Mouse (Mus musculus) lung, postnatal 0 days (tissue): Measurements from ENCODE around the gene Arid3a. TPM values are rescaled to one million over a fixed set of nuclear protein-coding genes. Genes with fewer than 3 reads are reported as not detected.
A peak's percentile ranks its signal among the peaks of the same experiment; 100 is the strongest.

ENCODE experiments used
- ATAC-seq: fragments of 200-750 bp; cut with Nextera tagmentation; 2 replicates; pipeline ENCODE4 v1.8.0; 2017; ENCODE audit warnings: moderate library complexity
- DNase-seq: peaks from one replicate; pipeline ENCODE4 v3.0.0-alpha.2; 2016; ENCODE audit warnings: low spot score
- H3K27ac ChIP-seq: fragments of 300-500 bp; sonication (generic); 2 replicates; pipeline ENCODE4 v1.5.1; 2014; ENCODE audit warnings: antibody characterized with exemption, mild to moderate bottlenecking, low read length, mixed read lengths
- H3K27me3 ChIP-seq: fragments of 300-500 bp; sonication (generic); replicated peaks from 2 replicates; pipeline ENCODE4 v1.6.1; 2014; ENCODE audit warnings: low read length, mixed read lengths; ENCODE audit not compliant: insufficient read depth
- H3K36me3 ChIP-seq: fragments of 300-500 bp; sonication (generic); 2 replicates; pipeline ENCODE4 v1.6.1; 2014; ENCODE audit warnings: low read length, mixed read lengths; ENCODE audit not compliant: insufficient read depth
- H3K4me1 ChIP-seq: fragments of 300-500 bp; sonication (generic); 2 replicates; pipeline ENCODE4 v1.6.1; 2014; ENCODE audit warnings: antibody characterized with exemption, low read depth, low read length, mixed read lengths; ENCODE audit not compliant: insufficient read depth
- H3K4me2 ChIP-seq: fragments of 300-500 bp; sonication (generic); replicated peaks from 2 replicates; pipeline ENCODE4 v1.6.1; 2014; ENCODE audit warnings: low read depth, mild to moderate bottlenecking, low read length, moderate library complexity, mixed read lengths
- H3K4me3 ChIP-seq: fragments of 300-500 bp; sonication (generic); 2 replicates; pipeline ENCODE4 v1.5.1; 2014; ENCODE audit warnings: low read depth, low read length
- H3K9ac ChIP-seq: fragments of 300-500 bp; sonication (generic); replicated peaks from 2 replicates; pipeline ENCODE4 v1.6.1; 2014; ENCODE audit warnings: low read depth, mild to moderate bottlenecking
- H3K9me3 ChIP-seq: fragments of 300-500 bp; sonication (generic); 2 replicates; pipeline ENCODE4 v1.6.1; 2016; ENCODE audit warnings: low read length, mixed read lengths
- CTCF ChIP-seq: IDR thresholded peaks from 2 replicates; pipeline ENCODE4 v1.5.1; 2016; ENCODE audit warnings: antibody characterized with exemption, mild to moderate bottlenecking
- EP300 ChIP-seq: IDR thresholded peaks from 2 replicates; pipeline ENCODE4 v1.6.1; 2016; ENCODE audit warnings: antibody characterized with exemption, mild to moderate bottlenecking, control low read depth
- WGBS: fragments of 180-500 bp; shearing (Covaris S2); extraction: QIAGEN DNeasy Blood & Tissue Kit; methylation state at CpG from one replicate; pipeline ENCODE4 v1.1.7; 2014; 5-methylcytosine and 5-hydroxymethylcytosine counted together
- polyA plus RNA-seq: library from polyadenylated mRNA; unstranded; fragments of >200 nt; fragmentation: Nextera tagmentation; extraction: Ambion mirVana; gene quantifications from 2 replicates; pipeline ENCODE4 v1.2.1, GENCODE M21; 2015

Arid3a gene
- polyA plus RNA-seq, 1 experiment from 2014 or later, result 4.8 TPM

DNA sequence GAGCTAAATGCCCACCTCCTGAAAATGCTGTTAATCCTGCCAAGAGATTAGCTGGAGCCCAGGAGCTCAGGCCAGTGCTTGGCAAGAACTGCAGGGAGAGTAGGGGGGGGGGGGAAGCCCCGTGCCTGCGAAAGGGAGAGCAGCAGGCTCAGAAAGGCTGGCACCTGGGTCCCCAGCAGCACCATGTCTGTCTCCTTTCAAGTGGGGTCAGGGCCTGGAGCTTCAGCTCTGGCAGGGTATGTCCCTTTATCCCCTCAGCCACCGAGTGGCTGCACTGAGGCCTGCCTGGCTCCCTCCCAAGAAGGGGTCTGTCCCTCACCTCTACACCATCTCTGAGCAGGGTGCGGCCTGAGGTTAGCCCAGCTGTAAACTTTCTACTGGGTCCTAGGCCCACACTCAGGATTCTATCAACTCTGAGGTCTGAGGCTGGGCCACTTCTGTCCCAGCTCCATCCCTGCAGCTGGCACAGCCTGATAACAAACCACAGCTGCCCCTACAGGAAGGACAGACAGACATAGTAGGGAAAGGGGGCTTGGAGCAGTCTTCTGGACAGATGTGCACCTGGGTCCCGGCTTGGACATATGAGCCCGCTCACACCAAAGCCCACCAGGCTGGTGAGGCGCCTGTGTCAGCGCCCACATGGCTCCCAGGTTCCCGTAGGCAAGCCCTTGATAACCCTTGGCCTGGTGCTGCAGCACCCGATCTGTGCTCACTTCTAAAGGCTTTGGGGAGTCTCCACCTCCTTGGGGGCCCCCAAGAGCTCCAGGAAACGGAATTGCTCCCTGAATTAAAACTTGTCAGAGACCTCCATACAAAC, 12.5 kb upstream of the Arid3a start:
- WGBS, result 63% methylated on average over 9 of the region's 11 CpGs
- DNase-seq (no peak), ATAC-seq (no peak)
- H3K9ac ChIP-seq, result peak overlapping the region; percentile 12; the same call in 1 of the 2 replicates
- H3K27ac ChIP-seq, result peak overlapping the region; percentile 54
- H3K4me2 ChIP-seq, result no peak overlapping the region
- H3K4me3 ChIP-seq, result no peak overlapping the region
- TF ChIP-seq EP300, result no peak
- no peak for TF ChIP-seq CTCF
- peaks cover 6% of the 10 kb centered on the region; the same call in 1 of the 2 replicates for H3K27me3 ChIP-seq
- H3K9me3 ChIP-seq, result no peaks in the 10 kb centered on the region
- peaks cover 17% of the 10 kb centered on the region; the same call in 1 of the 2 replicates for H3K4me1 ChIP-seq
- 0 out of 2 replicates have a peak, but pooled peaks cover 10% of the 10 kb centered on the region for H3K36me3 ChIP-seq

DNA sequence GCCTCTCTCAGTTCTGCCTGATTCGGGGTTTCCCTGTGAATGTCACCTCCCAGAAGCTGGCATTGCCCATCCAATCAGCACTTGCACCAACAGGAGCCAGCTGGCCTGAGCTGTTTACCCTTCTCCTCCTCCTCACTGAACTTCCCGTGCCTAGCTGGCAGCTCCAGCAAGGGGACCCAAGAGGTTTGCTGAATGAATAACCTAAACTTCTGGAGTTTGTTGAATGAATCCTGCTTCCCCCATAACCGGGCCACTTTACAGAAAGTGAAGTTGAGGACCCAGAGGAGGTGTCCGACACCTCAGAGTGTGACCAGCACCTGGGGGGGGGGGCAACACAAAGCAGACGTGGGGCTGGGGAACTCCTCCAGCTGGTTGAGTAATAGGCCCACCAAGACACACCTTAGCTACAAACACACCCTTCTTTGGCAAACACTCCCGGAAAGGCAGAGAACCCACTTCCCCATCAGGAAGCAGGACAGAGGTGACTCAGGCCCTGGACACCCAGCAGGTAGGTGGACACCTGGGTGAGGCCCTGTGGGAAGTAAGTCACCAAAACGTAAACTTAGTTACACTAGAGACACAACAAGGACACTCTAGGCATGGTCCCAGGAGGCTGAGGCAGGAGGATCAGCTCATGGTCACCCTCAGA, 11.8 kb upstream of the Arid3a start:
- Histone ChIP-seq H3K4me3 (no peak overlapping the region), H3K36me3 (0 out of 2 replicates have a peak, but pooled peaks cover 10% of the 10 kb centered on the region), H3K27me3 (peaks cover 8% of the 10 kb centered on the region; the same call in 1 of the 2 replicates), H3K9me3 (no peaks in the 10 kb centered on the region), H3K4me1 (peaks cover 14% of the 10 kb centered on the region; the same call in 1 of the 2 replicates), H3K27ac (peak overlapping the region; percentile 54), H3K4me2 (no peak overlapping the region), H3K9ac (no peak overlapping the region)
- no peak for TF ChIP-seq CTCF
- TF ChIP-seq EP300, result no peak
- DNase-seq, result peak; percentile 82
- WGBS, result 46% methylated on average over 7 of the region's 7 CpGs
- peak; percentile 52 for ATAC-seq

DNA sequence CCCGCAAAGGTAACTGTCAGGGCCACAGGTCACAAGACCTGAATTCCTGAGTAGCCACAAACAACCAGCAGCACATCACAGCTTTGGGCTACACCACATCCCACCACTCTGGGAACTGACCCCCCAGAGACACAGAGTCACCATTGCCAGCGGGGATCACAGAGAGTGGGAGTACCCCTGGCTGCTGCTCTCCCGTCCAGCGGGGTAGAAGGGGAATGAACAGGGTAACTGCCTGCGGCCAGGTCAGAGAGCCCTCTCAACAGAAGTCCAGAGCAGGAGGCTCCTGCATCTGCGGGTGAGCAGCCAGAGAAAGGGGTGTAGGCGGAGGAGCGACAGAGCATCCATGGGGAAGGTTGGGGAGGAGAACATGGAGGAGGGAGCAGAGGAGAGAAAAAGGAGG, 10.8 kb upstream of the Arid3a start:
- Histone ChIP-seq H3K36me3 (0 out of 2 replicates have a peak, but pooled peaks cover 10% of the 10 kb centered on the region), H3K4me2 (peak overlapping the region; percentile 88), H3K4me3 (peak overlapping the region; percentile 76), H3K9ac (peak overlapping the region; percentile 92), H3K27ac (peak overlapping the region; percentile 82), H3K4me1 (peaks cover 14% of the 10 kb centered on the region; the same call in 1 of the 2 replicates), H3K9me3 (no peaks in the 10 kb centered on the region), H3K27me3 (peaks cover 18% of the 10 kb centered on the region)
- DNase-seq (no peak), ATAC-seq (no peak)
- TF ChIP-seq EP300 (no peak), CTCF (no peak)
- 6% methylated on average over 8 of the region's 8 CpGs for WGBS

DNA sequence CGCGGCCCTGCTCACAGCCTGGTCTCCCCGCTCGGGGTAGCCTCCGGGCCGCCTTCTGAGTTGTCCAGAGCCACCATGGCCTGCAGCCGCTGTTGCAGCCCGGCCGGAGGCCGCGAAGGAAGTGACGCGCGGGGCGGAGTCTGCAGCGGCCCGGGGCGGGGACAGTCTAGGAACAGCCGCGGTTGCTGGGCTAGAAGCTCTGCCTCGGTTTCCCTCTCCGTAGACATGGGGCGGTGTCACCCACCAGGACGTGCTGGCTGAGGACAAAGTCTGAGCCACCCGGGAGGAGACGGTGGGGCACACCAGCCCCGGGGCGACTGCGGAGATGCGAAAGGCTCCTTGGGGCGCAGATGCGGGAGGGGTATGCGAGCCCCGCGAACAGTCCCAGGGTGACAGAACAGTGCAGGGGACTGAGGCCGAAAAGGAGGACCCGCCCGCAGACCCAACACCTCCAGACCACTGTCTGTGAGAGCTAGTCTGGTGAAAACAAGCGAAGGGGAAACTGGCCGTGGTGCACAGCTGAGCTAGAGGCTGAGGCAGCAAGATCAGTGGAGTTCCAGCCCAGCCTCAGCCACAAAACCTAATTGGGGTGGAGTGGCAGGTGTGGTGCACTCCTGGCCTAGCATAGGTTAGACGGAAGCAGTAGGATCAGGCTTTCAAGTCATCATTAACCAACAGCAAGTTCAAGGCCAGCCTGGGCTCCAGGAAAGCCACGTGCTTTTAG, 9.9 kb upstream of the Arid3a start, which contains the start of gene Kiss1r:
TSS of gene Kiss1r (plus strand) at position 164 of the 724 bp plus-strand sequence.
- H3K27me3 ChIP-seq, result peaks cover 27% of the 10 kb centered on the region
- WGBS, result 2% methylated on average over 42 of the region's 42 CpGs
- TF ChIP-seq EP300, result no peak
- no peak for TF ChIP-seq CTCF
- H3K4me3 ChIP-seq, result peak within 1 kb of the TSS; percentile 76
- H3K27ac ChIP-seq, result peak within 1 kb of the TSS; percentile 82
- H3K9ac ChIP-seq, result peak within 1 kb of the TSS; percentile 92
- peak; percentile 89 for DNase-seq
- H3K36me3 ChIP-seq, result 0 out of 2 replicates have a peak, but pooled peaks cover 3% of the 10 kb centered on the region
- H3K4me1 ChIP-seq, result peaks cover 21% of the 10 kb centered on the region; the same call in 1 of the 2 replicates
- peak within 1 kb of the TSS; percentile 88 for H3K4me2 ChIP-seq
- peak; percentile 87 for ATAC-seq
- no peaks in the 10 kb centered on the region for H3K9me3 ChIP-seq

DNA sequence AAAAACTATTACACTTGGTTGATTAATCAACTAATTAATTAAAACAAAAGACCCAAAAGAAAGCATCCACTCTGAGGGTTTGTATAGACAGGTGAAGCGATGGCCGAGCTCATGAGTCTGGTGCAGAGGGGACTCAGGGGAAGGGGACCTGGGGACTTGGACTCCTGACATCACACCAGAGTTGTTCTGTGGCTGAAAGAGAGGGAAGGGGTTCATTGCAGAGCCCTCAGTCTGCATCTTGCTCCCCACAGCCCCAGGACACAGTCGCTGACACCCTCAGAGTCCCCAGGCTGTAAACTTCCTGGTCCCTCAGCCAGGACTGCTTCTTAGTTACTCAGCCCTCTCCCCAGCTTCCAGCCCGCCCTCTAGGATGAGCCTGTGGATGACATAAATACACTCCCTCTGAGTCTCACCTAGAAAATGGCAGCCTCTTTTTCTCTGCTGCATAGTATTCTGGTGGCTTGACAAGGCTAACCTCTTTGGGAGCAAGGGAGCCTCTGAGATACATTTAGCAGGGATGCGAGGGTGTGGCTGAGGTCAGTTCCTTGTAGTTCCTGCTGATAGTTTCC, 9.2 kb upstream of the Arid3a start:
- Histone ChIP-seq H3K4me2 (peak overlapping the region; percentile 88), H3K27ac (no peak overlapping the region), H3K27me3 (peaks cover 34% of the 10 kb centered on the region), H3K9ac (no peak overlapping the region), H3K4me3 (no peak overlapping the region), H3K36me3 (no peaks in the 10 kb centered on the region), H3K9me3 (no peaks in the 10 kb centered on the region), H3K4me1 (peaks cover 21% of the 10 kb centered on the region; the same call in 1 of the 2 replicates)
- TF ChIP-seq EP300 (no peak), CTCF (no peak)
- DNase-seq, result no peak
- ATAC-seq, result no peak
- 67% methylated on average over 5 of the region's 5 CpGs for WGBS
